Mouse (Mus musculus): ENCODE measurements around the gene Mpv17l2. TPM values are rescaled to one million over a fixed set of nuclear protein-coding genes. Genes with fewer than 3 reads are reported as not detected.

Mpv17l2 gene
- polyA plus RNA-seq, 1 experiment from 2014 or later, result 47.6 TPM

DNA sequence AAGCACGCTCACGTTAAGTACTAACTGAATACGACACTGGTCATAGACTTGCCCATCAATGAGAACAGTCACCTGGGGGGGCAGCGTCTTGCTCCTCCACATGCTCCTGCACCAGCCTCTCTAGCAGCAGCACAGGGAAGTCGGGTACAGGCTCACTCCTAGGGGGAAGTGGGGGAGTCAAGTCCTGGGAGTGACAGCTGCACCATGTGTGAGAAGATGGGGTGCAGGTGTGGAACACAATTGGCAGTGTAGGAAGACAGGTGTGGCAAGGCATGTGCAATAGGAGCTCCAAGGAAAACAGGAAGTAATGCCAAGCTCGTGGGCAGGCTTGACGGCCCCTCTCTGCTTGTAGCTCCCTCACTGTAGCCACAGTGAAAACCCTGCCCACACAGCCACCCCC, 10.5 kb upstream of the Mpv17l2 start:
- no peaks in the 10 kb centered on the region for H3K27me3 ChIP-seq (ENCODE audit: control insufficient read depth, insufficient read depth, low read length)
- no peak for ATAC-seq (ENCODE audit: insufficient read depth, low FRiP score)
- H3K9ac ChIP-seq (ENCODE audit: low read length), result no peak overlapping the region
- H3K36me3 ChIP-seq (ENCODE audit: control insufficient read depth, insufficient read depth, low read length), result peaks cover 41% of the 10 kb centered on the region
- H3K4me1 ChIP-seq (ENCODE audit: control insufficient read depth, insufficient read depth, low read length), result peaks cover 54% of the 10 kb centered on the region
- H3K4me3 ChIP-seq (replicated peaks; ENCODE audit: low read length), result no peak overlapping the region
- H3K4me2 ChIP-seq (ENCODE audit: low read depth, low read length), result no peak overlapping the region
- H3K9me3 ChIP-seq (replicated peaks; ENCODE audit: control insufficient read depth, low read length), result no peaks in the 10 kb centered on the region
- H3K27ac ChIP-seq (ENCODE audit: low read length), result no peak overlapping the region
- WGBS, result 84% methylated on average over 7 of the region's 7 CpGs

DNA sequence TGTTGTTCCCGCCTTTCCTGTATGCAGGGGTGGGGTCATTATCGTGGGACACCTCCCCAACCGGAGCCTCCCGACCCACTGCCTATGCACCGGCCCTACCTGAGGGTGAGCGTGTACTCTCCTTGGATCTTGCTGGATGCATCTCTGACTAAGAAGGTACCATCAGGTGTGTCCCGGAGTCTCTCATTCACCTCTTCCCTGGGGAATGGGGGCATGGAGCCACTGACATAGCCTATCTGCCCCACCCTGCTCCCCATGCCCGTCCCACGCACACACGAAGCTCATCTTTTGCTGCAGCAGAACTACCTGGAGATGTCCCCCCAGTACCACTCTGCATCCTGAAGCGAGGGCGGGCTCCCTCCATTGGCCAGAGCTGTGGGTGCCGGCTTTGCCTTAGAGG, 10.0 kb upstream of the Mpv17l2 start:
- H3K9ac ChIP-seq (ENCODE audit: low read length), result no peak overlapping the region
- peaks cover 53% of the 10 kb centered on the region for H3K4me1 ChIP-seq (ENCODE audit: control insufficient read depth, insufficient read depth, low read length)
- no peak overlapping the region for H3K4me2 ChIP-seq (ENCODE audit: low read depth, low read length)
- WGBS, result 90% methylated on average over 13 of the region's 13 CpGs
- no peaks in the 10 kb centered on the region for H3K27me3 ChIP-seq (ENCODE audit: control insufficient read depth, insufficient read depth, low read length)
- peaks cover 41% of the 10 kb centered on the region for H3K36me3 ChIP-seq (ENCODE audit: control insufficient read depth, insufficient read depth, low read length)
- no peak for ATAC-seq (ENCODE audit: insufficient read depth, low FRiP score)
- no peak overlapping the region for H3K27ac ChIP-seq (ENCODE audit: low read length)
- no peaks in the 10 kb centered on the region for H3K9me3 ChIP-seq (replicated peaks; ENCODE audit: control insufficient read depth, low read length)
- no peak overlapping the region for H3K4me3 ChIP-seq (replicated peaks; ENCODE audit: low read length)

- Histone ChIP-seq H3K27me3 (ENCODE audit: control insufficient read depth, insufficient read depth, low read length) (no peaks in the 10 kb centered on the region), H3K9me3 (replicated peaks; ENCODE audit: control insufficient read depth, low read length) (no peaks in the 10 kb centered on the region), H3K27ac (ENCODE audit: low read length) (no peak overlapping the region), H3K4me1 (ENCODE audit: control insufficient read depth, insufficient read depth, low read length) (peaks cover 51% of the 10 kb centered on the region), H3K9ac (ENCODE audit: low read length) (no peak overlapping the region), H3K36me3 (ENCODE audit: control insufficient read depth, insufficient read depth, low read length) (peaks cover 41% of the 10 kb centered on the region), H3K4me3 (replicated peaks; ENCODE audit: low read length) (no peak overlapping the region), H3K4me2 (ENCODE audit: low read depth, low read length) (no peak overlapping the region)
- 69% methylated on average over 12 of the region's 12 CpGs for WGBS
- no peak for ATAC-seq (ENCODE audit: insufficient read depth, low FRiP score)
These were observed 9.1 kb upstream of the Mpv17l2 start for GRCm38 (mm10) chr8:70769858-70770257.

- Histone ChIP-seq H3K4me3 (replicated peaks; ENCODE audit: low read length) (no peak overlapping the region), H3K36me3 (ENCODE audit: control insufficient read depth, insufficient read depth, low read length) (peaks cover 41% of the 10 kb centered on the region), H3K27ac (ENCODE audit: low read length) (no peak overlapping the region), H3K9ac (ENCODE audit: low read length) (no peak overlapping the region), H3K9me3 (replicated peaks; ENCODE audit: control insufficient read depth, low read length) (no peaks in the 10 kb centered on the region), H3K4me2 (ENCODE audit: low read depth, low read length) (no peak overlapping the region), H3K27me3 (ENCODE audit: control insufficient read depth, insufficient read depth, low read length) (no peaks in the 10 kb centered on the region), H3K4me1 (ENCODE audit: control insufficient read depth, insufficient read depth, low read length) (peaks cover 49% of the 10 kb centered on the region)
- WGBS, result 4% methylated on average over 26 of the region's 26 CpGs
- peak; percentile 54 for ATAC-seq (ENCODE audit: insufficient read depth, low FRiP score)
These were observed 8.6 kb upstream of the Mpv17l2 start for GRCm38 (mm10) chr8:70769359-70769758.

GRCm38 (mm10) chr8:70768956-70769355, 8.2 kb upstream of the Mpv17l2 start:
- Histone ChIP-seq H3K9ac (ENCODE audit: low read length) (no peak overlapping the region), H3K27ac (ENCODE audit: low read length) (no peak overlapping the region), H3K9me3 (replicated peaks; ENCODE audit: control insufficient read depth, low read length) (no peaks in the 10 kb centered on the region), H3K4me3 (replicated peaks; ENCODE audit: low read length) (no peak overlapping the region), H3K36me3 (ENCODE audit: control insufficient read depth, insufficient read depth, low read length) (peaks cover 39% of the 10 kb centered on the region), H3K27me3 (ENCODE audit: control insufficient read depth, insufficient read depth, low read length) (no peaks in the 10 kb centered on the region), H3K4me1 (ENCODE audit: control insufficient read depth, insufficient read depth, low read length) (peaks cover 48% of the 10 kb centered on the region), H3K4me2 (ENCODE audit: low read depth, low read length) (no peak overlapping the region)
- ATAC-seq (ENCODE audit: insufficient read depth, low FRiP score), result no peak
- WGBS, result 81% methylated on average over 16 of the region's 16 CpGs

GRCm38 (mm10) chr8:70768231-70768776, 7.6 kb upstream of the Mpv17l2 start:
- 94% methylated on average over 32 of the region's 32 CpGs for WGBS

DNA sequence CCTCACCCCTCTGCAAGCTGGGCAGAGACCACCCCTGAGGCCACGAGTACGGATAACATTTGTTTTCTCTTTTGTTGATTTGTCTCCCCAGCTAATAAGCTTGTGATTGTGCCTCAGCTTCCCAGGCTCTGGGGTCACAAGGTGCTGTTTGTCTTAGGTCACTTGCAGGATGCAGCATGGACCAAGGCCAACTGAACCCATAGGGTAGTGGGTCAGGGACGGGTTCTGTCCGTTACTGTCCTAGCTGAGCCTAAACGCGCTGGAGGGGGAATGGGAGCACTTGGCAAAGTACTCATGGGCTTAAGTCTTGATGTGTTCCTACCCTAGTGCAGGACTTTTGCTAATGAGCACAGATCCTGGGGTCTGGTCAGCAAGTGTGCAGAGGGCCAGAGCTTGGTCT, 6.8 kb upstream of the Mpv17l2 start:
- Histone ChIP-seq H3K27ac (ENCODE audit: low read length) (peak overlapping the region; percentile 90; the same call in 1 of the 2 replicates), H3K4me2 (ENCODE audit: low read depth, low read length) (no peak overlapping the region), H3K36me3 (ENCODE audit: control insufficient read depth, insufficient read depth, low read length) (peaks cover 39% of the 10 kb centered on the region), H3K4me3 (replicated peaks; ENCODE audit: low read length) (no peak overlapping the region), H3K27me3 (ENCODE audit: control insufficient read depth, insufficient read depth, low read length) (no peaks in the 10 kb centered on the region), H3K9me3 (replicated peaks; ENCODE audit: control insufficient read depth, low read length) (no peaks in the 10 kb centered on the region), H3K4me1 (ENCODE audit: control insufficient read depth, insufficient read depth, low read length) (peaks cover 40% of the 10 kb centered on the region), H3K9ac (ENCODE audit: low read length) (peak overlapping the region; percentile 80; the same call in 1 of the 2 replicates)
- ATAC-seq (ENCODE audit: insufficient read depth, low FRiP score), result no peak
- WGBS, result 84% methylated on average over 6 of the region's 6 CpGs

More at GRCm38 (mm10) chr8:70768231-70768776, 7.6 kb upstream of the Mpv17l2 start:
- ATAC-seq (ENCODE audit: insufficient read depth, low FRiP score), result no peak
- H3K9me3 ChIP-seq (replicated peaks; ENCODE audit: control insufficient read depth, low read length), result no peaks in the 10 kb centered on the region
- no peak overlapping the region for H3K4me3 ChIP-seq (replicated peaks; ENCODE audit: low read length)
- H3K4me2 ChIP-seq (ENCODE audit: low read depth, low read length), result no peak overlapping the region
- H3K36me3 ChIP-seq (ENCODE audit: control insufficient read depth, insufficient read depth, low read length), result peaks cover 39% of the 10 kb centered on the region
- 0 out of 2 replicates have a peak overlapping the region, but pooled peaks have one; percentile 6 for H3K27ac ChIP-seq (ENCODE audit: low read length)
- peaks cover 44% of the 10 kb centered on the region for H3K4me1 ChIP-seq (ENCODE audit: control insufficient read depth, insufficient read depth, low read length)
- no peaks in the 10 kb centered on the region for H3K27me3 ChIP-seq (ENCODE audit: control insufficient read depth, insufficient read depth, low read length)
- H3K9ac ChIP-seq (ENCODE audit: low read length), result no peak overlapping the region

DNA sequence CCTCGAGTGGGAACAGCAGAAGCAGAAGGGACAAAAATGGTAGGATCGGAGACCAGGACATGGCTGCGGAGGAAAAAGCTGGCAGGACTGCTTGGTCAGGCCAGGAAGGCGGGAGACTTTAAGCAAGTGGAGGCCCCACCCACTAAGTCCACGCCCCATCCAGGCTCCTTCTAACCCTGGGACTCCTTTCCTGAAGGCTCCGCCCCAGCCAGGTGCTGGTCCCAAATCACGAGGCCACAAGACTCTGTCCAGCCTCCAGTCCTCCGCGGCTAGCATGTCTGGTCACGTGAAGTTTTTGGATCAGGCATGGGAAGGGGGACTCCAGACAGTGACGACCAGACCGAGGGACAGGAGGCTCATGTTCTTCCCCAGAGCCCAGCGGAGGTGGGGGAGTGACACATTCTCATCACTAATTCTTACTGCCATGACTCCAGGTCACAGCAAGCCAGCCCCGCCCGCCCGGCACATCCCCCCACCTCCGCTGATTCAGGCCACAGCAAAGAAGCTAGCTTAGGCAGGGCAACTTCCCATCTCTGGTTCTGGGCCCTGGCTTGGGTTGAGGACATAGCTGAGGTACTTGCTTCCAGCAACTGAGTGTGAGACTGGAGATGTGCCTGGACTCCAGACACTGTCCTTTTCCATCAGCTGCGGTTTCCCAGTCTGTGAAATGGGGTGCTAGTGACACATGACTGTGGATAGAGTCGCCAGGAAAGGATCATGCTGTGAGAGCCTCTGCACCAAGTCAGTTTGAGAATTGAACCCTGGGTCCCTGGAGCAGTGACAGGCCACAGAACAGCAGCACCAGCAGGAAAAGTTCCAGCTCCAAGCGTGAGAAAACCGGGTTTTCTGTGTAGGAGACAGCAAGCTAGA, 6.1 kb upstream of the Mpv17l2 start:
- WGBS, result 10% methylated on average over 21 of the region's 21 CpGs

DNA sequence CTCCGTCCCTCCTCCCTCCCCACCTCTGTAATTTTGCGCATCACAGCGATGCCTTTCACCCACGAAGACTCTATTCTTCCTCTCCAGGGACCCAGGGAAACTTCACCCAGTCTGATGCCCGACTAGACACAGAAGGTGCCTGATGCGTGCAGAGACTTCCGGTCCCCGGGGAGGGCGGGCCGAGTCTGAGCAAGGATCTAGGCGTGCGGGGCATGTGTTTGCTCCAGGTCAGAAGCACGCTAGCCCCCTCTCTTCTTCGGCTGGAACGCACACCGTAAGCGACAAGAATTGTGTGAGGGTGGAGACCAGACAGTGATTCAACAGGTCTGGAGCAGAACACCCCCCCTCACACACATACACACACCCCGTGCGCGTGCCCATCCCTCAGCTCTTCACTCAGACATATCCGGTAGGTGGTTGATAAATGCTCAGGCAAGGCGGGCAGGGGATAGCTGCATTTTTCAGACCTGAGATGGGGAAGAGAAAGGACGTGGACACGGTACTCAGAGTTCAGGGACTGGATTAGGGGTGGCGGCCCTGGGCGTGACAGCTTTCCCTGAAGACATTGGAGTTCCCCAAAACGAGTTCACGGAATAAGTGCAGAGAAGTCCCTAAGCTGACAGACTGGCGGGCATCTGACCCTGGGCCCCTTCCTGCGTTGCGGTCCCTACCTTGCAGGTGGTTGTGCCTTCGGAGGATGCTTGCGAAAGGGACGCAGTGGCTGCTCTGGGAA, 5.3 kb upstream of the Mpv17l2 start:
- H3K36me3 ChIP-seq (ENCODE audit: control insufficient read depth, insufficient read depth, low read length), result peaks cover 27% of the 10 kb centered on the region
- H3K9ac ChIP-seq (ENCODE audit: low read length), result peak overlapping the region; percentile 80
- ATAC-seq (ENCODE audit: insufficient read depth, low FRiP score), result no peak
- H3K27ac ChIP-seq (ENCODE audit: low read length), result peak overlapping the region; percentile 90
- peak overlapping the region; percentile 95 for H3K4me2 ChIP-seq (ENCODE audit: low read depth, low read length)
- H3K9me3 ChIP-seq (replicated peaks; ENCODE audit: control insufficient read depth, low read length), result no peaks in the 10 kb centered on the region
- peaks cover 40% of the 10 kb centered on the region for H3K4me1 ChIP-seq (ENCODE audit: control insufficient read depth, insufficient read depth, low read length)
- peak overlapping the region; percentile 59 for H3K4me3 ChIP-seq (replicated peaks; ENCODE audit: low read length)
- no peaks in the 10 kb centered on the region for H3K27me3 ChIP-seq (ENCODE audit: control insufficient read depth, insufficient read depth, low read length)
- WGBS, result 1% methylated on average over 34 of the region's 34 CpGs

More for the DNA sequence above, 6.1 kb upstream of the Mpv17l2 start:
- Histone ChIP-seq H3K9me3 (replicated peaks; ENCODE audit: control insufficient read depth, low read length) (no peaks in the 10 kb centered on the region), H3K27me3 (ENCODE audit: control insufficient read depth, insufficient read depth, low read length) (no peaks in the 10 kb centered on the region), H3K4me1 (ENCODE audit: control insufficient read depth, insufficient read depth, low read length) (peaks cover 34% of the 10 kb centered on the region), H3K4me2 (ENCODE audit: low read depth, low read length) (peak overlapping the region; percentile 95), H3K4me3 (replicated peaks; ENCODE audit: low read length) (peak overlapping the region; percentile 59), H3K27ac (ENCODE audit: low read length) (peak overlapping the region; percentile 90), H3K9ac (ENCODE audit: low read length) (peak overlapping the region; percentile 80), H3K36me3 (ENCODE audit: control insufficient read depth, insufficient read depth, low read length) (peaks cover 35% of the 10 kb centered on the region)
- peak; percentile 74 for ATAC-seq (ENCODE audit: insufficient read depth, low FRiP score)
